13 mouse cellular contexts compared by ENCODE assay signal in the genomic region with DNA sequence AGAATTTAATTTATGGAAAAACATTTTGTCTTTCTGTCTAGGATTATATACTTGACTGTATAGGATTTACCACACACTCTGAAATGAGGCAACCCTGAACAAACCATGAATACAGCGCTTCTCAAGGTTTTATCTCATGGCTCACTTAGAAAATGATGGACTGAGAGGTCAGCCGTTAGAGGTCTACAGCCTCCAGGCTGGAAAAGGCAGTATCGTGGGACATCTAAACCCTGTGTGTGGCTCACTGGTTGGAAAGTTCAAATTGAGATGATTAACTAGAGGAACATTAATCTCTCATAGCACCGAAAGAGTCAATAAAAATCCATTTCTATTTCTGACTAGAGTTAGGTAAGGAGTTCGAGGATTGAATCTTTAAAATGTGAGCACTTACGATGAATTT.
DNase-seq lines count a peak whose midpoint lies in the region; ATAC-seq lines count a peak whose summit lies in the region.
"Had no signal": no experiment of that assay in that cellular context is flagged by ENCODE, and none has a peak within 500 bp of the region (broad histone marks: within the 10 kb centered on the region; RNA-seq: fewer than 3 reads in every experiment).

No protein-coding gene starts in this region.

- H3K36me3 ChIP-seq in heart, embryonic 11.5 days (ENCODE audit: control insufficient read depth, insufficient read depth, low read length), result no peaks in the 10 kb centered on the region
- no peaks in the 10 kb centered on the region for H3K36me3 ChIP-seq in kidney, embryonic 14.5 days (ENCODE audit: control insufficient read depth, insufficient read depth, low read length)
- no peaks in the 10 kb centered on the region for H3K36me3 ChIP-seq in midbrain, embryonic 12.5 days
- no peaks in the 10 kb centered on the region for H3K36me3 ChIP-seq in midbrain, embryonic 16.5 days (ENCODE audit: control insufficient read depth, insufficient read depth, low read length)
- no peaks in the 10 kb centered on the region for H3K36me3 ChIP-seq in forebrain, embryonic 14.5 days (ENCODE audit: control insufficient read depth, insufficient read depth, low read length)
- H3K36me3 ChIP-seq: embryonic facial prominence, embryonic 15.5 days; intestine, embryonic 15.5 days; limb, embryonic 12.5 days had no signal

- H3K9me3 ChIP-seq in heart, embryonic 11.5 days (replicated peaks; ENCODE audit: control insufficient read depth, low read length), result no peaks in the 10 kb centered on the region
- no peaks in the 10 kb centered on the region for H3K9me3 ChIP-seq in kidney, embryonic 14.5 days (ENCODE audit: control insufficient read depth, low read length)
- H3K9me3 ChIP-seq in midbrain, embryonic 12.5 days, result no peaks in the 10 kb centered on the region
- H3K9me3 ChIP-seq in midbrain, embryonic 16.5 days (replicated peaks; ENCODE audit: control insufficient read depth, low read length, poor library complexity, severe bottlenecking), result no peaks in the 10 kb centered on the region
- no peaks in the 10 kb centered on the region for H3K9me3 ChIP-seq in forebrain, embryonic 14.5 days (replicated peaks; ENCODE audit: control insufficient read depth, low read length)
- H3K9me3 ChIP-seq: embryonic facial prominence, embryonic 15.5 days; intestine, embryonic 15.5 days; limb, embryonic 12.5 days had no signal

- H3K4me2 ChIP-seq in heart, embryonic 11.5 days, result peak overlapping the region; percentile 38
- peak overlapping the region; percentile 18; the same call in 1 of the 2 replicates for H3K4me2 ChIP-seq in kidney, embryonic 14.5 days (replicated peaks; ENCODE audit: low read depth, low read length)
- no peak overlapping the region for H3K4me2 ChIP-seq in midbrain, embryonic 12.5 days (replicated peaks)
- H3K4me2 ChIP-seq in midbrain, embryonic 16.5 days (ENCODE audit: low read length), result no peak overlapping the region
- no peak overlapping the region for H3K4me2 ChIP-seq in forebrain, embryonic 14.5 days (ENCODE audit: low read length)
- H3K4me2 ChIP-seq: embryonic facial prominence, embryonic 15.5 days; limb, embryonic 12.5 days had no signal

- H3K27me3 ChIP-seq in heart, embryonic 11.5 days (ENCODE audit: control insufficient read depth, insufficient read depth, low read length), result no peaks in the 10 kb centered on the region
- no peaks in the 10 kb centered on the region for H3K27me3 ChIP-seq in kidney, embryonic 14.5 days (ENCODE audit: control insufficient read depth, insufficient read depth, low read length)
- H3K27me3 ChIP-seq in midbrain, embryonic 12.5 days, result no peaks in the 10 kb centered on the region; the same call in 1 of the 2 replicates
- no peaks in the 10 kb centered on the region for H3K27me3 ChIP-seq in midbrain, embryonic 16.5 days (ENCODE audit: control insufficient read depth, insufficient read depth, low read depth, low read length)
- H3K27me3 ChIP-seq in forebrain, embryonic 14.5 days (replicated peaks; ENCODE audit: control insufficient read depth, insufficient read depth, low read length), result no peaks in the 10 kb centered on the region
- H3K27me3 ChIP-seq: embryonic facial prominence, embryonic 15.5 days; intestine, embryonic 15.5 days; limb, embryonic 12.5 days had no signal

- H3K4me1 ChIP-seq in heart, embryonic 11.5 days (ENCODE audit: control insufficient read depth, insufficient read depth, low read length), result peaks cover 25% of the 10 kb centered on the region
- peaks cover 24% of the 10 kb centered on the region for H3K4me1 ChIP-seq in kidney, embryonic 14.5 days (ENCODE audit: control insufficient read depth, insufficient read depth, low read length)
- peaks cover 26% of the 10 kb centered on the region for H3K4me1 ChIP-seq in midbrain, embryonic 12.5 days
- H3K4me1 ChIP-seq in midbrain, embryonic 16.5 days (ENCODE audit: control insufficient read depth, insufficient read depth, low read length), result peaks cover 3% of the 10 kb centered on the region; the same call in 1 of the 2 replicates
- H3K4me1 ChIP-seq in forebrain, embryonic 14.5 days (ENCODE audit: control insufficient read depth, insufficient read depth, low read length), result peaks cover 11% of the 10 kb centered on the region; the same call in 1 of the 2 replicates

- ATAC-seq in heart, embryonic 11.5 days (replicated peaks; ENCODE audit: insufficient number of reproducible peaks, low FRiP score, low TSS enrichment), result no peak
- peak; percentile 48 for ATAC-seq in kidney, embryonic 14.5 days (ENCODE audit: low FRiP score, low TSS enrichment)
- ATAC-seq in midbrain, embryonic 12.5 days (ENCODE audit: low FRiP score, low read depth), result no peak
- no peak for ATAC-seq in midbrain, embryonic 16.5 days
- no peak for ATAC-seq in forebrain, embryonic 14.5 days
- ATAC-seq in megakaryocyte progenitor cell, adult 5-6 weeks (replicated peaks; ENCODE audit: poor library complexity), result no peak

- no peak for DNase-seq in heart, postnatal 25 days (ENCODE audit: low spot score)
- no peak for DNase-seq in kidney, postnatal 25 days
- no peak for DNase-seq in forebrain, embryonic 14.5 days (ENCODE audit: low spot score)
- DNase-seq: cerebellum, adult 2 months; thymus, adult 2 months had no signal

- no peak overlapping the region for H3K9ac ChIP-seq in heart, embryonic 11.5 days (ENCODE audit: low read depth, low read length)
- H3K9ac ChIP-seq in kidney, embryonic 14.5 days (ENCODE audit: low read depth, low read length), result no peak overlapping the region
- H3K9ac ChIP-seq in midbrain, embryonic 12.5 days (replicated peaks), result no peak overlapping the region
- H3K9ac ChIP-seq in midbrain, embryonic 16.5 days (ENCODE audit: low read depth, low read length), result no peak overlapping the region
- no peak overlapping the region for H3K9ac ChIP-seq in forebrain, embryonic 14.5 days (ENCODE audit: low read length)
- H3K9ac ChIP-seq: embryonic facial prominence, embryonic 15.5 days; intestine, embryonic 15.5 days; limb, embryonic 12.5 days had no signal

- WGBS in heart, embryonic 11.5 days (ENCODE audit: insufficient replicate concordance), result 40% methylated on average over 6 of the region's 6 CpGs
- 11% methylated on average over 6 of the region's 6 CpGs for WGBS in kidney, embryonic 14.5 days
- WGBS in midbrain, embryonic 12.5 days, result 57% methylated on average over 6 of the region's 6 CpGs
- WGBS in midbrain, embryonic 16.5 days, result 55% methylated on average over 6 of the region's 6 CpGs
- 63% methylated on average over 6 of the region's 6 CpGs for WGBS in forebrain, embryonic 14.5 days

- no peak overlapping the region for H3K4me3 ChIP-seq in heart, embryonic 11.5 days (ENCODE audit: low read depth, low read length)
- no peak overlapping the region for H3K4me3 ChIP-seq in kidney, embryonic 14.5 days (ENCODE audit: low read length)
- H3K4me3 ChIP-seq in midbrain, embryonic 12.5 days, result no peak overlapping the region
- no peak overlapping the region for H3K4me3 ChIP-seq in midbrain, embryonic 16.5 days (ENCODE audit: low read depth, low read length)
- no peak overlapping the region for H3K4me3 ChIP-seq in forebrain, embryonic 14.5 days (ENCODE audit: low read depth, low read length)
- H3K4me3 ChIP-seq: embryonic facial prominence, embryonic 15.5 days; intestine, embryonic 15.5 days; limb, embryonic 12.5 days had no signal

- H3K27ac ChIP-seq in heart, embryonic 11.5 days (ENCODE audit: low read depth, low read length), result peak overlapping the region; percentile 82
- H3K27ac ChIP-seq in kidney, embryonic 14.5 days (ENCODE audit: low read depth, low read length), result peak overlapping the region; percentile 65
- H3K27ac ChIP-seq in midbrain, embryonic 12.5 days (replicated peaks), result peak overlapping the region; percentile 56; the same call in 1 of the 2 replicates
- no peak overlapping the region for H3K27ac ChIP-seq in midbrain, embryonic 16.5 days (ENCODE audit: low read length)
- H3K27ac ChIP-seq in forebrain, embryonic 14.5 days (ENCODE audit: low read depth, low read length), result peak overlapping the region; percentile 61; the same call in 1 of the 2 replicates
- H3K27ac ChIP-seq: embryonic facial prominence, embryonic 15.5 days; limb, embryonic 12.5 days had no signal

- intact Hi-C loops in heart, postnatal 25 days (cut with DNase I), result loop anchor here (10.0 kb wide), 1 partner anchor 175 kb away; no protein-coding TSS in a partner anchor

Comparison
In these comparisons a context has a peak if more than half of its experiments do, and no peak if none do; other contexts are left out.
1. H3K4me2 ChIP-seq: peak in heart, embryonic 11.5 days (single experiment) and kidney, embryonic 14.5 days (single experiment); none in midbrain, embryonic 12.5 days (single experiment), midbrain, embryonic 16.5 days (single experiment) and forebrain, embryonic 14.5 days (single experiment).